Mouse (Mus musculus): ENCODE data around the gene Sh2b3. TPM values are rescaled to one million over a fixed set of nuclear protein-coding genes. Genes with fewer than 3 reads are reported as not detected.
A peak's percentile ranks its signal among the peaks of the same experiment; 100 is the strongest.

Gene Sh2b3
- polyA plus RNA-seq, 1 experiment from 2014 or later = 10.2 TPM

- H3K27ac ChIP-seq (replicated peaks; ENCODE audit: low read depth, low read length) = no peak overlapping the region
- H3K36me3 ChIP-seq (ENCODE audit: control insufficient read depth, insufficient read depth, low read length) = no peaks in the 10 kb centered on the region; the same call in 1 of the 2 replicates
- no peak for DNase-seq (ENCODE audit: low spot score)
- H3K4me2 ChIP-seq (ENCODE audit: low read depth, severe bottlenecking) = no peak overlapping the region
- no peak overlapping the region for H3K9ac ChIP-seq (ENCODE audit: low read length)
- WGBS = 93% methylated on average over 3 of the region's 3 CpGs
- H3K27me3 ChIP-seq (ENCODE audit: control insufficient read depth, insufficient read depth, low read length) = peaks cover 16% of the 10 kb centered on the region
- peaks cover 18% of the 10 kb centered on the region; the same call in 1 of the 2 replicates for H3K4me1 ChIP-seq (ENCODE audit: control insufficient read depth, insufficient read depth, low read length)
- no peak overlapping the region for H3K4me3 ChIP-seq (ENCODE audit: low read depth, low read length)
- no peaks in the 10 kb centered on the region for H3K9me3 ChIP-seq (ENCODE audit: control insufficient read depth, low read length)
- no peak for ATAC-seq (ENCODE audit: insufficient number of reproducible peaks, low FRiP score, low TSS enrichment, low read depth)
These were observed 11.8 kb downstream of the Sh2b3 start for GRCm38 (mm10) chr5:121825606-121826005.

- 56% methylated on average over 4 of the region's 4 CpGs for WGBS
- H3K27ac ChIP-seq (replicated peaks; ENCODE audit: low read depth, low read length) = 0 out of 2 replicates have a peak overlapping the region, but pooled peaks have one; percentile 1
- H3K9me3 ChIP-seq (ENCODE audit: control insufficient read depth, low read length) = no peaks in the 10 kb centered on the region
- no peak overlapping the region for H3K4me2 ChIP-seq (ENCODE audit: low read depth, severe bottlenecking)
- H3K27me3 ChIP-seq (ENCODE audit: control insufficient read depth, insufficient read depth, low read length) = peaks cover 9% of the 10 kb centered on the region
- peaks cover 18% of the 10 kb centered on the region; the same call in 1 of the 2 replicates for H3K4me1 ChIP-seq (ENCODE audit: control insufficient read depth, insufficient read depth, low read length)
- no peaks in the 10 kb centered on the region; the same call in 1 of the 2 replicates for H3K36me3 ChIP-seq (ENCODE audit: control insufficient read depth, insufficient read depth, low read length)
- DNase-seq (ENCODE audit: low spot score) = no peak
- no peak overlapping the region for H3K4me3 ChIP-seq (ENCODE audit: low read depth, low read length)
- no peak overlapping the region for H3K9ac ChIP-seq (ENCODE audit: low read length)
- no peak for ATAC-seq (ENCODE audit: insufficient number of reproducible peaks, low FRiP score, low TSS enrichment, low read depth)
These were observed 13.3 kb downstream of the Sh2b3 start for GRCm38 (mm10) chr5:121824121-121824520.

- peaks cover 18% of the 10 kb centered on the region; the same call in 1 of the 2 replicates for H3K4me1 ChIP-seq (ENCODE audit: control insufficient read depth, insufficient read depth, low read length)
- 96% methylated on average over 1 of the region's 1 CpGs for WGBS
These were observed 13.8 kb downstream of the Sh2b3 start for GRCm38 (mm10) chr5:121823668-121824067.

GRCm38 (mm10) chr5:121822786-121823505 lies 14.5 kb downstream of the Sh2b3 start:
- peak; percentile 48 for DNase-seq (ENCODE audit: low spot score)
- no peak for ATAC-seq (ENCODE audit: insufficient number of reproducible peaks, low FRiP score, low TSS enrichment, low read depth)
- Histone ChIP-seq H3K27me3 (ENCODE audit: control insufficient read depth, insufficient read depth, low read length) (peaks cover 2% of the 10 kb centered on the region; the same call in 1 of the 2 replicates), H3K4me1 (ENCODE audit: control insufficient read depth, insufficient read depth, low read length) (peaks cover 11% of the 10 kb centered on the region; the same call in 1 of the 2 replicates), H3K9me3 (ENCODE audit: control insufficient read depth, low read length) (no peaks in the 10 kb centered on the region), H3K4me2 (ENCODE audit: low read depth, severe bottlenecking) (no peak overlapping the region), H3K4me3 (ENCODE audit: low read depth, low read length) (no peak overlapping the region), H3K27ac (replicated peaks; ENCODE audit: low read depth, low read length) (no peak overlapping the region; the same call in 1 of the 2 replicates), H3K36me3 (ENCODE audit: control insufficient read depth, insufficient read depth, low read length) (peaks cover 8% of the 10 kb centered on the region), H3K9ac (ENCODE audit: low read length) (no peak overlapping the region)
- WGBS = 50% methylated on average over 7 of the region's 7 CpGs

More at GRCm38 (mm10) chr5:121823668-121824067, 13.8 kb downstream of the Sh2b3 start:
- H3K9me3 ChIP-seq (ENCODE audit: control insufficient read depth, low read length) = no peaks in the 10 kb centered on the region
- H3K27me3 ChIP-seq (ENCODE audit: control insufficient read depth, insufficient read depth, low read length) = peaks cover 6% of the 10 kb centered on the region; the same call in 1 of the 2 replicates
- no peak overlapping the region for H3K4me3 ChIP-seq (ENCODE audit: low read depth, low read length)
- no peak overlapping the region for H3K4me2 ChIP-seq (ENCODE audit: low read depth, severe bottlenecking)
- H3K27ac ChIP-seq (replicated peaks; ENCODE audit: low read depth, low read length) = no peak overlapping the region; the same call in 1 of the 2 replicates
- DNase-seq (ENCODE audit: low spot score) = no peak
- H3K36me3 ChIP-seq (ENCODE audit: control insufficient read depth, insufficient read depth, low read length) = peaks cover 1% of the 10 kb centered on the region; the same call in 1 of the 2 replicates
- no peak overlapping the region for H3K9ac ChIP-seq (ENCODE audit: low read length)
- ATAC-seq (ENCODE audit: insufficient number of reproducible peaks, low FRiP score, low TSS enrichment, low read depth) = no peak

- peaks cover 20% of the 10 kb centered on the region for H3K36me3 ChIP-seq (ENCODE audit: control insufficient read depth, insufficient read depth, low read length)
- no peaks in the 10 kb centered on the region for H3K27me3 ChIP-seq (ENCODE audit: control insufficient read depth, insufficient read depth, low read length)
- H3K4me1 ChIP-seq (ENCODE audit: control insufficient read depth, insufficient read depth, low read length) = peaks cover 11% of the 10 kb centered on the region; the same call in 1 of the 2 replicates
- H3K4me3 ChIP-seq (ENCODE audit: low read depth, low read length) = no peak overlapping the region
- WGBS = 85% methylated on average over 5 of the region's 5 CpGs
- H3K9ac ChIP-seq (ENCODE audit: low read length) = no peak overlapping the region
- no peak overlapping the region for H3K4me2 ChIP-seq (ENCODE audit: low read depth, severe bottlenecking)
- ATAC-seq (ENCODE audit: insufficient number of reproducible peaks, low FRiP score, low TSS enrichment, low read depth) (no peak), DNase-seq (ENCODE audit: low spot score) (no peak)
- no peaks in the 10 kb centered on the region for H3K9me3 ChIP-seq (ENCODE audit: control insufficient read depth, low read length)
- no peak overlapping the region for H3K27ac ChIP-seq (replicated peaks; ENCODE audit: low read depth, low read length)
These were observed 15.9 kb downstream of the Sh2b3 start for GRCm38 (mm10) chr5:121821552-121821951.

GRCm38 (mm10) chr5:121821116-121821515 lies 16.3 kb downstream of the Sh2b3 start:
- Histone ChIP-seq H3K9ac (ENCODE audit: low read length) (no peak overlapping the region), H3K27me3 (ENCODE audit: control insufficient read depth, insufficient read depth, low read length) (no peaks in the 10 kb centered on the region), H3K27ac (replicated peaks; ENCODE audit: low read depth, low read length) (no peak overlapping the region), H3K4me1 (ENCODE audit: control insufficient read depth, insufficient read depth, low read length) (peaks cover 11% of the 10 kb centered on the region; the same call in 1 of the 2 replicates), H3K4me2 (ENCODE audit: low read depth, severe bottlenecking) (no peak overlapping the region), H3K4me3 (ENCODE audit: low read depth, low read length) (no peak overlapping the region), H3K36me3 (ENCODE audit: control insufficient read depth, insufficient read depth, low read length) (peaks cover 25% of the 10 kb centered on the region), H3K9me3 (ENCODE audit: control insufficient read depth, low read length) (no peaks in the 10 kb centered on the region)
- ATAC-seq (ENCODE audit: insufficient number of reproducible peaks, low FRiP score, low TSS enrichment, low read depth) (no peak), DNase-seq (ENCODE audit: low spot score) (no peak)
- 87% methylated on average over 5 of the region's 5 CpGs for WGBS

- Histone ChIP-seq H3K4me1 (ENCODE audit: control insufficient read depth, insufficient read depth, low read length) (peaks cover 11% of the 10 kb centered on the region; the same call in 1 of the 2 replicates), H3K27me3 (ENCODE audit: control insufficient read depth, insufficient read depth, low read length) (no peaks in the 10 kb centered on the region), H3K4me3 (ENCODE audit: low read depth, low read length) (no peak overlapping the region), H3K36me3 (ENCODE audit: control insufficient read depth, insufficient read depth, low read length) (peaks cover 25% of the 10 kb centered on the region), H3K4me2 (ENCODE audit: low read depth, severe bottlenecking) (no peak overlapping the region), H3K27ac (replicated peaks; ENCODE audit: low read depth, low read length) (no peak overlapping the region), H3K9ac (ENCODE audit: low read length) (no peak overlapping the region), H3K9me3 (ENCODE audit: control insufficient read depth, low read length) (no peaks in the 10 kb centered on the region)
- DNase-seq (ENCODE audit: low spot score) (no peak), ATAC-seq (ENCODE audit: insufficient number of reproducible peaks, low FRiP score, low TSS enrichment, low read depth) (no peak)
- WGBS = 95% methylated on average over 3 of the region's 3 CpGs
These were observed 16.8 kb downstream of the Sh2b3 start for GRCm38 (mm10) chr5:121820657-121821056.

- no peak for ATAC-seq (ENCODE audit: insufficient number of reproducible peaks, low FRiP score, low TSS enrichment, low read depth)
- no peaks in the 10 kb centered on the region for H3K27me3 ChIP-seq (ENCODE audit: control insufficient read depth, insufficient read depth, low read length)
- H3K4me1 ChIP-seq (ENCODE audit: control insufficient read depth, insufficient read depth, low read length) = peaks cover 11% of the 10 kb centered on the region; the same call in 1 of the 2 replicates
- no peak overlapping the region for H3K4me3 ChIP-seq (ENCODE audit: low read depth, low read length)
- H3K4me2 ChIP-seq (ENCODE audit: low read depth, severe bottlenecking) = no peak overlapping the region
- no peak overlapping the region for H3K9ac ChIP-seq (ENCODE audit: low read length)
- H3K36me3 ChIP-seq (ENCODE audit: control insufficient read depth, insufficient read depth, low read length) = peaks cover 25% of the 10 kb centered on the region
- DNase-seq (ENCODE audit: low spot score) = no peak
- no peaks in the 10 kb centered on the region for H3K9me3 ChIP-seq (ENCODE audit: control insufficient read depth, low read length)
- WGBS = 82% methylated on average over 2 of the region's 2 CpGs
- H3K27ac ChIP-seq (replicated peaks; ENCODE audit: low read depth, low read length) = no peak overlapping the region
These were observed 17.3 kb downstream of the Sh2b3 start for GRCm38 (mm10) chr5:121820161-121820560.
